Comparison of ENCODE assay signal across 28 mouse cellular contexts in the genomic region with DNA sequence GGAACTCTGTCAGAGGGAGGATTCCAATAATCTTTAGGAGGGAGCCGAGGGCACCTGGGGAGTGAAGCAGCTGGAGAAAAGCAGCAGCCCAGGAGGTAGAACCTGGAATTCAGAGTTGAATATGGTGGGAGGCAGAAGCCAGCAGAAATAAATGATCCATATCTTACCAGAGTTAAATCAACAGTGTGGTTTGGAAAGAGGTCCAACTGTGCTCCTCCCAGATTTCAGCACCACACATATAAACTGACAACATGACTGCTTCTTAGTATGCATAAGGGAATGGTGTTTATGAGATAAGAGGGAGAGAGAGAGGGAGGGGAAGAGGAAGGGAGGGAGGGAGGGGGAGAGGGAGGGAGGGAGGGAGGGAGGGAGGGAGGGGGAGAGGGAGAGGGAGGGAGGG.
DNase-seq lines count a peak whose midpoint lies in the region; ATAC-seq and TF ChIP-seq lines count a peak whose summit lies in the region.
"Had no signal": no experiment of that assay in that cellular context is flagged by ENCODE, and none has a peak within 500 bp of the region (broad histone marks: within the 10 kb centered on the region; RNA-seq: fewer than 3 reads in every experiment).

No protein-coding gene starts in this region.

- peaks cover 25% of the 10 kb centered on the region for H3K4me1 ChIP-seq in heart, postnatal 0 days (ENCODE audit: control insufficient read depth, insufficient read depth)
- H3K4me1 ChIP-seq in liver, embryonic 13.5 days (replicated peaks): peaks cover 5% of the 10 kb centered on the region
- H3K4me1 ChIP-seq: forebrain, embryonic 15.5 days; liver, embryonic 15.5 days; midbrain, embryonic 12.5 days; neural tube, embryonic 12.5 days had no signal

- no peak overlapping the region for H3K9ac ChIP-seq in heart, postnatal 0 days (replicated peaks; ENCODE audit: low read depth, low read length)
- H3K9ac ChIP-seq in liver, embryonic 13.5 days: no peak overlapping the region
- H3K9ac ChIP-seq: forebrain, embryonic 15.5 days; heart, embryonic 15.5 days; hindbrain, embryonic 14.5 days; limb, embryonic 13.5 days; liver, embryonic 15.5 days; lung, embryonic 15.5 days; midbrain, embryonic 12.5 days; neural tube, embryonic 12.5 days had no signal

- no peak overlapping the region for H3K4me3 ChIP-seq in heart, postnatal 0 days (ENCODE audit: low read depth, low read length)
- H3K4me3 ChIP-seq in liver, embryonic 13.5 days (replicated peaks): no peak overlapping the region
- H3K4me3 ChIP-seq in layer of hippocampus, adult 2 months: no peak overlapping the region
- H3K4me3 ChIP-seq: forebrain, embryonic 10.5 days; forebrain, embryonic 15.5 days; gastrocnemius, adult 2 months; heart, adult 2 months; heart, embryonic 15.5 days; limb, embryonic 13.5 days; liver, embryonic 15.5 days; lung, embryonic 15.5 days; midbrain, embryonic 12.5 days; myocyte; neural tube, embryonic 12.5 days had no signal

- peaks cover 35% of the 10 kb centered on the region for H3K36me3 ChIP-seq in heart, postnatal 0 days (replicated peaks; ENCODE audit: control insufficient read depth, insufficient read depth, low read length)
- H3K36me3 ChIP-seq in liver, embryonic 13.5 days: peaks cover 4% of the 10 kb centered on the region; the same call in 1 of the 2 replicates
- H3K36me3 ChIP-seq: forebrain, embryonic 15.5 days; midbrain, embryonic 12.5 days; neural tube, embryonic 12.5 days had no signal

- H3K27me3 ChIP-seq in heart, postnatal 0 days (ENCODE audit: control insufficient read depth, insufficient read depth, low read length): no peaks in the 10 kb centered on the region
- H3K27me3 ChIP-seq in liver, embryonic 13.5 days: no peaks in the 10 kb centered on the region
- H3K27me3 ChIP-seq: forebrain, embryonic 15.5 days; heart, embryonic 15.5 days; limb, embryonic 13.5 days; liver, embryonic 15.5 days; lung, embryonic 15.5 days; midbrain, embryonic 12.5 days; neural tube, embryonic 12.5 days had no signal

- no peak for ATAC-seq in heart, postnatal 0 days (ENCODE audit: insufficient read depth, low read depth)
- ATAC-seq in liver, embryonic 13.5 days (ENCODE audit: low read depth): 0 out of 2 replicates have a peak, but pooled peaks have one; percentile 60
- ATAC-seq: activated CD4-positive, CD25-positive, alpha-beta regulatory T cell, adult 4 months; forebrain, embryonic 15.5 days; intestine, postnatal 0 days had no signal

- no peak overlapping the region for H3K4me2 ChIP-seq in heart, postnatal 0 days (ENCODE audit: low read depth, low read length)
- no peak overlapping the region for H3K4me2 ChIP-seq in liver, embryonic 13.5 days
- H3K4me2 ChIP-seq: forebrain, embryonic 15.5 days; heart, embryonic 15.5 days; hindbrain, embryonic 14.5 days; limb, embryonic 13.5 days; liver, embryonic 15.5 days; lung, embryonic 15.5 days; midbrain, embryonic 12.5 days; neural tube, embryonic 12.5 days had no signal

- H3K9me3 ChIP-seq in heart, postnatal 0 days (replicated peaks; ENCODE audit: control insufficient read depth, low read length): no peaks in the 10 kb centered on the region
- no peaks in the 10 kb centered on the region for H3K9me3 ChIP-seq in liver, embryonic 13.5 days (replicated peaks)
- H3K9me3 ChIP-seq: forebrain, embryonic 10.5 days; forebrain, embryonic 15.5 days; heart, embryonic 15.5 days; limb, embryonic 13.5 days; liver, embryonic 15.5 days; lung, embryonic 15.5 days; midbrain, embryonic 12.5 days; neural tube, embryonic 12.5 days had no signal

- no peak for DNase-seq in heart, postnatal 0 days (ENCODE audit: low spot score)
- DNase-seq in heart, postnatal 36 days: no peak
- DNase-seq in 416B (ENCODE audit: low read depth) (peak; percentile 20), NIH3T3 (ENCODE audit: low read depth) (peak; percentile 68)
- DNase-seq in liver, embryonic 13.5 days: no peak
- DNase-seq in layer of hippocampus, adult 2 months (ENCODE audit: low spot score in 2 of 2): no peak
- DNase-seq in cerebellum, adult 8-10 months: no peak
- no peak for DNase-seq in thymus, postnatal 25 days
- DNase-seq: adrenal gland, adult 8-10 months; B cell, adult 2 months; cerebellum, adult 9-10 months; cerebellum, postnatal 36 days; gastrocnemius, adult 2 months; heart, adult 2 months; kidney, adult 9 months; kidney, postnatal 14 days had no signal

- H3K27ac ChIP-seq in heart, postnatal 0 days (ENCODE audit: low read depth): peak overlapping the region; percentile 8; the same call in 1 of the 2 replicates
- H3K27ac ChIP-seq in liver, embryonic 13.5 days: no peak overlapping the region
- no peak overlapping the region for H3K27ac ChIP-seq in layer of hippocampus, adult 2 months
- H3K27ac ChIP-seq: forebrain, embryonic 10.5 days; forebrain, embryonic 15.5 days; gastrocnemius, adult 2 months; heart, adult 2 months; hindbrain, embryonic 14.5 days; limb, embryonic 13.5 days; liver, embryonic 15.5 days; lung, embryonic 15.5 days; midbrain, embryonic 12.5 days; neural tube, embryonic 12.5 days had no signal

- intact Hi-C loops in heart, postnatal 36 days (cut with DNase I): no loop called here

- 55% methylated on average over 1 of the region's 1 CpGs for WGBS in heart, postnatal 0 days
- 53% methylated on average over 1 of the region's 1 CpGs for WGBS in liver, embryonic 13.5 days (ENCODE audit: insufficient replicate concordance)

- no peak for TF ChIP-seq CTCF in heart, postnatal 0 days (IDR thresholded peaks at IDR 0.05; ENCODE audit: low read depth)
- no peak for TF ChIP-seq CTCF in layer of hippocampus, adult 2 months (conservative IDR thresholded peaks at IDR 0.05)

- TF ChIP-seq EP300 in heart, postnatal 0 days (IDR thresholded peaks at IDR 0.05; ENCODE audit: low read depth): no peak

Comparison
In these comparisons a context has a peak if more than half of its experiments do, and no peak if none do; other contexts are left out.
1. DNase-seq: peak in 416B (single experiment) and NIH3T3 (single experiment); none in heart, postnatal 0 days (single experiment), heart, postnatal 36 days (0 of 2), liver, embryonic 13.5 days (single experiment), layer of hippocampus, adult 2 months (0 of 2), cerebellum, adult 8-10 months (single experiment) and thymus, postnatal 25 days (single experiment).